Mouse (Mus musculus) heart, embryonic 11.5 days (tissue): ENCODE measurements at regions not wholly inside any gene's neighbourhood (a gene's known extent, or its start where the extent isn't known, plus 50 kb on each side); places are given as distances from the start of the nearest gene placed in this dataset.

Experiments used
- ATAC-seq: fragments of 200-750 bp; cut with Nextera tagmentation; replicated peaks from 2 replicates; pipeline ENCODE4 v1.8.0; 2017; ENCODE audit warnings: moderate library complexity; ENCODE audit not compliant: insufficient number of reproducible peaks, low FRiP score, low TSS enrichment
- H3K27ac ChIP-seq: fragments of 300-500 bp; sonication (generic); 2 replicates; pipeline ENCODE4 v1.5.1; 2014; ENCODE audit warnings: mild to moderate bottlenecking, low read depth, low read length
- H3K27me3 ChIP-seq: fragments of 300-500 bp; sonication (generic); 2 replicates; pipeline ENCODE4 v1.6.1; 2014; ENCODE audit warnings: mild to moderate bottlenecking, low read length, mixed read lengths; ENCODE audit not compliant: control insufficient read depth, insufficient read depth
- H3K36me3 ChIP-seq: fragments of 300-500 bp; sonication (generic); 2 replicates; pipeline ENCODE4 v1.6.1; 2014; ENCODE audit warnings: mild to moderate bottlenecking, low read length, moderate library complexity, mixed read lengths; ENCODE audit not compliant: control insufficient read depth, insufficient read depth
- H3K4me1 ChIP-seq: fragments of 300-500 bp; sonication (generic); 2 replicates; pipeline ENCODE4 v1.6.1; 2014; ENCODE audit warnings: low read length; ENCODE audit not compliant: control insufficient read depth, insufficient read depth
- H3K4me2 ChIP-seq: fragments of 300-500 bp; sonication (generic); 2 replicates; pipeline ENCODE4 v1.6.1; 2014; ENCODE audit warnings: mild to moderate bottlenecking, moderate library complexity
- H3K4me3 ChIP-seq: fragments of 300-500 bp; sonication (generic); 2 replicates; pipeline ENCODE4 v1.5.1; 2014; ENCODE audit warnings: low read depth, low read length
- H3K9ac ChIP-seq: fragments of 300-500 bp; sonication (generic); 2 replicates; pipeline ENCODE4 v1.6.1; 2014; ENCODE audit warnings: mild to moderate bottlenecking, low read depth, low read length, moderate library complexity
- H3K9me3 ChIP-seq: fragments of 300-500 bp; sonication (generic); replicated peaks from 2 replicates; pipeline ENCODE4 v1.6.1; 2016; ENCODE audit warnings: low read length; ENCODE audit not compliant: control insufficient read depth
- WGBS: fragments of 180-500 bp; shearing (Covaris S2); extraction: QIAGEN DNeasy Blood & Tissue Kit; methylation state at CpG from one replicate; pipeline ENCODE4 v1.1.7; 2014; ENCODE audit not compliant: insufficient replicate concordance; 5-methylcytosine and 5-hydroxymethylcytosine counted together

GRCm38 (mm10) chr7:129441085-129441617 is 150.5 kb upstream of the Wdr11 start:
- Histone ChIP-seq H3K4me2 (no peak overlapping the region), H3K9ac (no peak overlapping the region), H3K27ac (no peak overlapping the region), H3K36me3 (no peaks in the 10 kb centered on the region), H3K27me3 (no peaks in the 10 kb centered on the region), H3K4me3 (no peak overlapping the region), H3K9me3 (no peaks in the 10 kb centered on the region), H3K4me1 (no peaks in the 10 kb centered on the region)
- 78% methylated on average over 4 of the region's 4 CpGs for WGBS
- no peak for ATAC-seq

DNA sequence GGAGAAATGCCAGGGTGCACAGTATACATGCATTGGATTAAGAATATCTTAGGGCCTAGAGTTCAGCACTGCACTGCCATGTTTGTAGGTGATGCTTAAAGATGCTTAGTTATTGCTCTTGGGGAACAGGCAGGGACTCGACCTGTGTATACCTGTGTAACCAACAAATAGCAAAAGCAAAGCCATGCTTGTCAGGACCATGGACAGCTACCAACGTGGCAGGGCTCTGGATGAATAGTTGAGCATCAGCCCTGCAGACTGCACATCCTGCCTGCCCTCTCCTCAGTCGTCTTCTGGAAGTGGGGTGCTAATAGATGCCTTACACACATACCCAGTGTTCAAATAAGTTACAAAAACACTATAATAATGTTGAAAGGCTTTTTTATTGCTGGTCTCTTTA is 122.2 kb upstream of the Wdr11 start:
- Histone ChIP-seq H3K4me2 (no peak overlapping the region), H3K36me3 (no peaks in the 10 kb centered on the region), H3K9me3 (no peaks in the 10 kb centered on the region), H3K9ac (no peak overlapping the region), H3K27me3 (no peaks in the 10 kb centered on the region), H3K4me1 (no peaks in the 10 kb centered on the region), H3K4me3 (no peak overlapping the region), H3K27ac (no peak overlapping the region)
- no peak for ATAC-seq
- WGBS = 4% methylated on average over 3 of the region's 3 CpGs

DNA sequence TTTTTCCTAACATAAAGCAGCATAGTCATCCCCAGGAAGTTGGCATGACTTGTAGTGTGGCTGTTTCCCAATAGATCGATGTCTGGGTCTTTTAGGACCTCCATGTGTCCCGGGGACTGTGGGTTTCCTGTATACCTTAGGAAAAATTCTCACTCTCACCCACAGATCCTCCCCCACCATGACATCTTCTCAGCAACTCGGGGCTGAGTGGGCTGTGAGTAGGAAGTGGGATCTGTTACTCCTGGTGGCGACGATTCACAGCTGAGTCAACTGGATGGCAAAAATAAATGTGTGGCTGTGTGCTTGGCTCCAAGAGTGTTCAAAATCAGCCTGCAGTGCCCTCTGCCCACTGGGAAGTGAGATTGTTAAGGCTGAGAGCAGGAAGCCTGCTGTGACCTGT is 107.9 kb upstream of the Wdr11 start:
- H3K4me3 ChIP-seq = no peak overlapping the region
- H3K9me3 ChIP-seq = no peaks in the 10 kb centered on the region
- WGBS = 61% methylated on average over 5 of the region's 5 CpGs
- H3K4me2 ChIP-seq = no peak overlapping the region
- no peak overlapping the region for H3K9ac ChIP-seq
- no peaks in the 10 kb centered on the region for H3K4me1 ChIP-seq
- no peak for ATAC-seq
- no peaks in the 10 kb centered on the region for H3K36me3 ChIP-seq
- no peaks in the 10 kb centered on the region for H3K27me3 ChIP-seq
- H3K27ac ChIP-seq = no peak overlapping the region

DNA sequence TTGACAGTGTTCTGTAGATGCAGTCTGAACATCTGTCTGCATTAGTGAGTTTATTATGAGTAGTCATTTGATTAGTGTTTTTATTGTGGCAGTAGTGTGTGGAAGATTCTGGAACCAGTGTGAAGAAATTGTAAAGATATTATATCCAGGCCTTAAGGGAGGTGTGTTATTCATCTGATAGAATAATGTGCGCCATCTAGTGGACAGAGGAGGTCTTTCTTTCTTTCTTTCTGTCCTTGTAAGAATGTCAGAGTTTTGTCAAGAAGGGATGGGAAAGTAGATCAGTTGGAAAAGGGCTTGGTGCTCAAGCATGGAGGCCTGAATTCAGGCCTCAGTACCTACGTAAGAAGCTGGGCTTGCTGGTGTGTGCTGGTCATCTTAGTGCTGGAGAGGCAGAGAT is 84.8 kb upstream of the Wdr11 start:
- no peak for ATAC-seq
- H3K27me3 ChIP-seq = no peaks in the 10 kb centered on the region
- H3K27ac ChIP-seq = no peak overlapping the region
- H3K9me3 ChIP-seq = no peaks in the 10 kb centered on the region
- no peaks in the 10 kb centered on the region for H3K36me3 ChIP-seq
- H3K4me1 ChIP-seq = peaks cover 3% of the 10 kb centered on the region; the same call in 1 of the 2 replicates
- H3K4me2 ChIP-seq = no peak overlapping the region
- WGBS = 24% methylated on average over 2 of the region's 2 CpGs
- H3K4me3 ChIP-seq = no peak overlapping the region
- no peak overlapping the region for H3K9ac ChIP-seq

DNA sequence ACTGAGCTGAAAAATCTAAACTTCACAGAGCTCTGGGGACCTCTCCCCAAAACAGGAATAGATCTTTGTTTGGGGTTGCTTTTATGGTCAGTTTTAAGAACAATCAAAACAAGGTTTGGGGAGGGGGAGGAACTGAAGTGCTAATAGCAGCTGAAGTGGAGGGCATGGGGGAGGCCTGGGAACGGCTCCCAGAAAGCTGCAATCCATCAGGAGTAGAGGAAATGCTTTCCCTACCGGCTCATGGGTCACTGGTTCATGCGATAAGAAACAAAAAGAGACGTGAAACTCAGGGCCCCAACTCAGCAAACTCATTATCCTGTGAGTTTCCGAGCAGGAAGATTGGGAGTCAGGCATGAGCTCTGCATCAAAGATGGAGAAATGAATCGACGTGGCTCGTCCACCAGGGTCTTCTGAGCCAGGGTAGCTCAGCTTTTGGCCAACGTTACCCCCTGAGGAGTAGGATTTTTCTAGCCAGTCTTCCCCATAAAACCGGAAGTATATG is 82.0 kb upstream of the Wdr11 start:
- ATAC-seq = 0 out of 2 replicates have a peak, but pooled peaks have one; percentile 32
- WGBS = 33% methylated on average over 10 of the region's 10 CpGs
- no peaks in the 10 kb centered on the region for H3K27me3 ChIP-seq
- H3K4me1 ChIP-seq = peaks cover 3% of the 10 kb centered on the region; the same call in 1 of the 2 replicates
- no peak overlapping the region for H3K4me3 ChIP-seq
- H3K36me3 ChIP-seq = no peaks in the 10 kb centered on the region
- H3K27ac ChIP-seq = peak overlapping the region; percentile 64; the same call in 1 of the 2 replicates
- no peak overlapping the region for H3K4me2 ChIP-seq
- no peaks in the 10 kb centered on the region for H3K9me3 ChIP-seq
- H3K9ac ChIP-seq = no peak overlapping the region

DNA sequence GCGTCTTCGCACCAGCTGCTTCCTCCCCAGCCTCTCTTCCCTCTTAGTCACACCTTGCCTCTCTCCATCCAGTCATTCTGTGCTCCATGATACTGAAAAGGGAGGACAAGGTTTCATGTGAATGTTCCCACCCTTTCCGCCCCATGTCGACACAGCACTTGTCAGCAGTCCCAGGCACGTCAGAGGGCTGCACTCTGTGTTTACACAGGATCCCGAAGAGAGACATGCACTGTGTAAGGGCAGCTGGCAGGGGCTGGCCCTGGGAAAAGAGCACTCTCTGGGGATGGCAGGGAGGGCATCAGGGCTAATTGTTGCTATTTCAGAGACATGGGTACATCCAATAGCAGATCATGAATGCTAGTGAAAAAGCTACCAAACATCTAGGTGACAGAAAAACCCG is 77.0 kb upstream of the Wdr11 start:
- ATAC-seq = peak; percentile 84
- 24% methylated on average over 7 of the region's 7 CpGs for WGBS
- H3K27ac ChIP-seq = no peak overlapping the region

DNA sequence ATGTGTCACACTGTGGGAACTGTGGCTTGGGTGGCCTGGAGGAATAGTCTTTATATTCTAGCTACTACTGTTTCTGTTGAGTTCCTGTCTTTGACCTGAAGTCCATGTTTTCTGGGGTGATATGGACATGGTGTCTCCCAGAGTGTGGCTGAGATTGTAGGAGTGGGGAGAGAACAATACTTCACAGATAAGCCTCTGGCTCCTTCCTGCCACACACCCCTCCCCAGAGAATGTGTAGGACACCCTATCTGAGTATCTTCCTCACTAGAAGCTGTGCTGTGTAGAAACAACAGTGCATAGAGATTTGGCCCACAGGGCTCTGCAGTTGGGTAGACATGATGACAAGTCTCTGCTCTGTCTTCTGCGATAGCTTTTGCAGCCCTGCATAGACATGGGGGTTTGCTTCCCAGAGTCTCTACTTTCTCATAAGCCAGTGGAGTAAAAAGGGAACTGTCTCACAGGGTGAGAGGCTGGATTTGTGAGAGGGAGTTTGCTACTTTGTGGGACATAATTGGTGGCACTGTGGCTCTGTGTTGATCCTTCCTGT is 67.2 kb upstream of the Wdr11 start:
- no peak overlapping the region for H3K27ac ChIP-seq
- no peaks in the 10 kb centered on the region for H3K9me3 ChIP-seq
- no peaks in the 10 kb centered on the region for H3K4me1 ChIP-seq
- no peaks in the 10 kb centered on the region for H3K36me3 ChIP-seq
- H3K4me3 ChIP-seq = no peak overlapping the region
- ATAC-seq = no peak
- H3K4me2 ChIP-seq = no peak overlapping the region
- H3K27me3 ChIP-seq = no peaks in the 10 kb centered on the region
- 64% methylated on average over 1 of the region's 1 CpGs for WGBS
- no peak overlapping the region for H3K9ac ChIP-seq

More for the DNA sequence above, 77.0 kb upstream of the Wdr11 start:
- H3K27me3 ChIP-seq = no peaks in the 10 kb centered on the region
- no peak overlapping the region for H3K4me3 ChIP-seq
- H3K36me3 ChIP-seq = no peaks in the 10 kb centered on the region
- no peak overlapping the region for H3K9ac ChIP-seq
- H3K9me3 ChIP-seq = no peaks in the 10 kb centered on the region
- H3K4me2 ChIP-seq = no peak overlapping the region
- H3K4me1 ChIP-seq = peaks cover 3% of the 10 kb centered on the region; the same call in 1 of the 2 replicates

DNA sequence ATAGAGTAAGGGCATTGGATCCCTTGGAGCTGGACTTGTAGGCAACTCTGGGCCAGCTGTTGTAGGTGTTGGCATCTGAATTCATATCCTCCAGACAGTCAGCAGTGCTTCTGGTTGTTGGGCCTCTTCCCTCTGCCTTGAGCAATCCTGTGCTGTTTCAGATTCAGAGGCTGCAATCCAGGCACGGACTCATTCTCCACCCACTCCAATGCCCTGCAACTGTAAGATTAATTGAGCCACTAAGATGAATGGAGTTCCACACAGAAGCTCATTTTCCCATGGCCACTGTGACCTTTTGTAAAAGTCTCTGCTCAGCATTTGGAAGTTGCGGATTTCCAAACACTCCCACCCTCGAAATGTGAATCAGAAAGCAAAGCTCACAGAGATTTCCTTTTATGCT is 65.7 kb upstream of the Wdr11 start:
- WGBS = 66% methylated on average over 3 of the region's 3 CpGs

GRCm38 (mm10) chr7:129528263-129528662 is 63.4 kb upstream of the Wdr11 start:
- 58% methylated on average over 6 of the region's 6 CpGs for WGBS
- Histone ChIP-seq H3K9me3 (no peaks in the 10 kb centered on the region), H3K4me1 (no peaks in the 10 kb centered on the region), H3K4me3 (no peak overlapping the region), H3K27me3 (no peaks in the 10 kb centered on the region), H3K9ac (no peak overlapping the region), H3K36me3 (no peaks in the 10 kb centered on the region), H3K4me2 (no peak overlapping the region), H3K27ac (no peak overlapping the region)
- no peak for ATAC-seq

More for the DNA sequence above, 65.7 kb upstream of the Wdr11 start:
- Histone ChIP-seq H3K4me2 (no peak overlapping the region), H3K4me3 (no peak overlapping the region), H3K27me3 (no peaks in the 10 kb centered on the region), H3K27ac (no peak overlapping the region), H3K4me1 (no peaks in the 10 kb centered on the region), H3K9ac (no peak overlapping the region), H3K36me3 (no peaks in the 10 kb centered on the region), H3K9me3 (no peaks in the 10 kb centered on the region)
- no peak for ATAC-seq
